ENCODE assay signal across 33 mouse cellular contexts in genomic region chr8:82889062-82889720, GRCm38 (mm10). TPM values are rescaled to one million over a fixed set of nuclear protein-coding genes. Genes with fewer than 3 reads are reported as not detected.
A peak's percentile ranks its signal among the peaks of the same experiment; 100 is the strongest.
DNase-seq lines count a peak whose midpoint lies in the region; ATAC-seq and TF ChIP-seq lines count a peak whose summit lies in the region.
"Had no signal": no experiment of that assay in that cellular context is flagged by ENCODE, and none has a peak within 500 bp of the region (broad histone marks: within the 10 kb centered on the region; RNA-seq: fewer than 3 reads in every experiment).

No protein-coding gene starts in this region.

- no peak overlapping the region for H3K9ac ChIP-seq in hindbrain, embryonic 15.5 days
- no peak overlapping the region for H3K9ac ChIP-seq in hindbrain, embryonic 11.5 days (ENCODE audit: low read depth, low read length)
- H3K9ac ChIP-seq in neural tube, embryonic 14.5 days (replicated peaks; ENCODE audit: low read depth, low read length), result no peak overlapping the region
- H3K9ac ChIP-seq: embryonic facial prominence, embryonic 13.5 days; kidney, embryonic 15.5 days; limb, embryonic 15.5 days; liver, embryonic 13.5 days; midbrain, embryonic 12.5 days had no signal

- no peak for TF ChIP-seq CTCF in brain, embryonic 14.5 days (IDR thresholded peaks at IDR 0.05; ENCODE audit: borderline replicate concordance, extremely low read depth, insufficient read depth, insufficient read length)

- no peaks in the 10 kb centered on the region for H3K36me3 ChIP-seq in hindbrain, embryonic 15.5 days
- H3K36me3 ChIP-seq in hindbrain, embryonic 11.5 days (ENCODE audit: control insufficient read depth, insufficient read depth, low read length), result no peaks in the 10 kb centered on the region
- H3K36me3 ChIP-seq in neural tube, embryonic 14.5 days (ENCODE audit: control insufficient read depth, insufficient read depth, low read length), result no peaks in the 10 kb centered on the region
- H3K36me3 ChIP-seq: embryonic facial prominence, embryonic 13.5 days; forebrain, embryonic 10.5 days; limb, embryonic 15.5 days; liver, embryonic 13.5 days; midbrain, embryonic 12.5 days had no signal

- no peaks in the 10 kb centered on the region for H3K27me3 ChIP-seq in hindbrain, embryonic 15.5 days
- no peaks in the 10 kb centered on the region for H3K27me3 ChIP-seq in hindbrain, embryonic 11.5 days (ENCODE audit: control insufficient read depth, insufficient read depth, low read length)
- no peaks in the 10 kb centered on the region for H3K27me3 ChIP-seq in neural tube, embryonic 14.5 days (ENCODE audit: control insufficient read depth, insufficient read depth, low read length)
- H3K27me3 ChIP-seq: CH12.LX; embryonic facial prominence, embryonic 13.5 days; kidney, embryonic 15.5 days; limb, embryonic 15.5 days; liver, embryonic 13.5 days; midbrain, embryonic 12.5 days had no signal

- DNase-seq in adrenal gland, postnatal 14 days, result peak; percentile 11
- DNase-seq in adrenal gland, postnatal 4 days (ENCODE audit: low spot score in 2 of 2), result no peak
- DNase-seq in hindbrain, embryonic 11.5 days (ENCODE audit: low spot score), result no peak
- DNase-seq in brain, embryonic 14.5 days (ENCODE audit: low read depth), result peak; percentile 22
- DNase-seq in right cerebral cortex, postnatal 4 days, result no peak
- DNase-seq: adrenal gland, adult 2 months; cerebellum, adult 11-12 months; cerebellum, adult 9-11 months; embryo, embryonic 11 days; gastrocnemius, postnatal 10 days; heart, postnatal 4 days; kidney, adult 18-20 months; kidney, postnatal 25 days; liver, embryonic 13.5 days; lung, adult 18-20 months; lung, postnatal 4 days; retina, postnatal 1 day; right cerebral cortex, postnatal 14 days; spleen, adult 18-20 months; thymus, postnatal 14 days had no signal

- no peak overlapping the region for H3K4me2 ChIP-seq in hindbrain, embryonic 15.5 days
- no peak overlapping the region for H3K4me2 ChIP-seq in hindbrain, embryonic 11.5 days (replicated peaks; ENCODE audit: low read depth, low read length)
- no peak overlapping the region for H3K4me2 ChIP-seq in neural tube, embryonic 14.5 days (ENCODE audit: low read depth, low read length)
- H3K4me2 ChIP-seq: embryonic facial prominence, embryonic 13.5 days; heart, embryonic 11.5 days; kidney, embryonic 15.5 days; limb, embryonic 15.5 days; liver, embryonic 13.5 days; midbrain, embryonic 12.5 days had no signal

- no peak for TF ChIP-seq POLR2A in brain, embryonic 14.5 days (IDR thresholded peaks at IDR 0.05; ENCODE audit: borderline replicate concordance, extremely low read depth, insufficient read depth, insufficient read length, poor library complexity, severe bottlenecking)

- peak; percentile 48; the same call in 1 of the 2 replicates for ATAC-seq in hindbrain, embryonic 15.5 days (ENCODE audit: low FRiP score, low read depth)
- no peak for ATAC-seq in hindbrain, embryonic 11.5 days (ENCODE audit: low FRiP score)
- peak; percentile 82 for ATAC-seq in neural tube, embryonic 14.5 days (ENCODE audit: low read depth)
- ATAC-seq: activated CD4-positive, CD25-positive, alpha-beta regulatory T cell, adult 4 months; forebrain, embryonic 16.5 days; lung, postnatal 0 days had no signal

- peaks cover 8% of the 10 kb centered on the region; the same call in 1 of the 2 replicates for H3K4me1 ChIP-seq in hindbrain, embryonic 15.5 days (replicated peaks)
- no peaks in the 10 kb centered on the region for H3K4me1 ChIP-seq in hindbrain, embryonic 11.5 days (replicated peaks; ENCODE audit: control insufficient read depth, insufficient read depth, low read length)
- H3K4me1 ChIP-seq in neural tube, embryonic 14.5 days (ENCODE audit: control insufficient read depth, insufficient read depth, low read length), result no peaks in the 10 kb centered on the region
- H3K4me1 ChIP-seq: embryonic facial prominence, embryonic 13.5 days; forebrain, embryonic 10.5 days; kidney, embryonic 15.5 days; liver, embryonic 13.5 days; midbrain, embryonic 12.5 days had no signal

- no peak overlapping the region for H3K27ac ChIP-seq in hindbrain, embryonic 15.5 days (replicated peaks)
- no peak overlapping the region for H3K27ac ChIP-seq in hindbrain, embryonic 11.5 days (ENCODE audit: low read depth, low read length)
- no peak overlapping the region for H3K27ac ChIP-seq in neural tube, embryonic 14.5 days (ENCODE audit: low read depth, low read length)
- H3K27ac ChIP-seq: embryonic facial prominence, embryonic 13.5 days; forebrain, embryonic 10.5 days; kidney, embryonic 15.5 days; limb, embryonic 15.5 days; liver, embryonic 13.5 days; midbrain, embryonic 12.5 days had no signal

- H3K9me3 ChIP-seq in hindbrain, embryonic 15.5 days, result no peaks in the 10 kb centered on the region
- H3K9me3 ChIP-seq in hindbrain, embryonic 11.5 days (ENCODE audit: control insufficient read depth, low read length), result no peaks in the 10 kb centered on the region
- H3K9me3 ChIP-seq in neural tube, embryonic 14.5 days (ENCODE audit: control insufficient read depth, low read length), result no peaks in the 10 kb centered on the region
- H3K9me3 ChIP-seq: embryonic facial prominence, embryonic 13.5 days; forebrain, embryonic 10.5 days; kidney, embryonic 15.5 days; limb, embryonic 15.5 days; liver, embryonic 13.5 days; megakaryocyte, embryonic 14.5 days; midbrain, embryonic 12.5 days had no signal

- 64% methylated on average over 10 of the region's 10 CpGs for WGBS in hindbrain, embryonic 15.5 days
- WGBS in hindbrain, embryonic 11.5 days, result 89% methylated on average over 10 of the region's 10 CpGs
- WGBS in neural tube, embryonic 14.5 days, result 36% methylated on average over 10 of the region's 10 CpGs

- no peak overlapping the region for H3K4me3 ChIP-seq in hindbrain, embryonic 15.5 days
- H3K4me3 ChIP-seq in hindbrain, embryonic 11.5 days (ENCODE audit: low read depth, low read length), result no peak overlapping the region
- H3K4me3 ChIP-seq in neural tube, embryonic 14.5 days (ENCODE audit: low read depth, low read length), result no peak overlapping the region
- H3K4me3 ChIP-seq: embryonic facial prominence, embryonic 13.5 days; forebrain, embryonic 10.5 days; kidney, embryonic 15.5 days; limb, embryonic 15.5 days; liver, embryonic 13.5 days; megakaryocyte, embryonic 14.5 days; midbrain, embryonic 12.5 days had no signal

RNA-seq across cellular contexts. Expression of gene Rnf150, which starts 26.0 kb away (rescaled TPM):
- 13.8 and 14.2 TPM in 2 replicates for total RNA-seq in adrenal gland, postnatal 14 days (2021)
- total RNA-seq in adrenal gland, postnatal 4 days (2021), result 10 to 100 TPM; 16.7 to 19.4 TPM
- 2.1 and 2.2 TPM in 2 replicates for polyA plus RNA-seq in hindbrain, embryonic 15.5 days (2015; fragmentation: Nextera tagmentation; extraction: Ambion mirVana)
- polyA plus RNA-seq in hindbrain, embryonic 11.5 days (2014; fragmentation: Nextera tagmentation; extraction: Ambion mirVana), result 2.3 and 2.4 TPM in 2 replicates
- polyA plus RNA-seq in brain, embryonic 14.5 days (2012; rRNA removed), result 8.5 and 12.1 TPM in 2 replicates
- polyA plus RNA-seq in neural tube, embryonic 14.5 days (2014; fragmentation: Nextera tagmentation; extraction: Ambion mirVana), result 3.2 and 3.8 TPM in 2 replicates
- polyA plus RNA-seq: activated CD4-positive, CD25-positive, alpha-beta regulatory T cell, adult 4 months had no signal

Comparison
In these comparisons a context has a peak if more than half of its experiments do, and no peak if none do; other contexts are left out.
1. DNase-seq: peak in adrenal gland, postnatal 14 days (single experiment) and brain, embryonic 14.5 days (single experiment); none in adrenal gland, postnatal 4 days (0 of 2), hindbrain, embryonic 11.5 days (single experiment) and right cerebral cortex, postnatal 4 days (single experiment).